Mouse (Mus musculus) E14TG2a.4 (cell line): ENCODE results near the gene Mcts2.

Source experiments
- H3K27me3 ChIP-seq: 2 replicates; pipeline ENCODE4 v1.6.1; 2014; ENCODE audit warnings: low read length, control low read depth; ENCODE audit not compliant: insufficient read depth
- H3K36me3 ChIP-seq: 2 replicates; pipeline ENCODE4 v1.6.1; 2014; ENCODE audit warnings: low read length, control low read depth; ENCODE audit not compliant: insufficient read depth
- H3K4me1 ChIP-seq: replicated peaks from 2 replicates; pipeline ENCODE4 v1.6.1; 2014; ENCODE audit warnings: low read depth, low read length, control low read depth
- H3K4me3 ChIP-seq: replicated peaks from 2 replicates; pipeline ENCODE4 v1.5.1; 2014; ENCODE audit warnings: mild to moderate bottlenecking, low read length
- H3K9me3 ChIP-seq: 2 replicates; pipeline ENCODE4 v1.6.1; 2014; ENCODE audit warnings: low read length, control low read depth
- CTCF ChIP-seq: conservative IDR thresholded peaks from 2 replicates; pipeline ENCODE4 v1.5.1; 2014; ENCODE audit warnings: low read length
- NANOG ChIP-seq: IDR thresholded peaks from 2 replicates; pipeline ENCODE4 v1.6.1; 2014; ENCODE audit warnings: borderline replicate concordance, low read length, mixed read lengths
- POU5F1 ChIP-seq: IDR thresholded peaks from 2 replicates; pipeline ENCODE4 v1.6.1; 2014; ENCODE audit warnings: low read length, borderline replicate concordance

Gene Mcts2

DNA sequence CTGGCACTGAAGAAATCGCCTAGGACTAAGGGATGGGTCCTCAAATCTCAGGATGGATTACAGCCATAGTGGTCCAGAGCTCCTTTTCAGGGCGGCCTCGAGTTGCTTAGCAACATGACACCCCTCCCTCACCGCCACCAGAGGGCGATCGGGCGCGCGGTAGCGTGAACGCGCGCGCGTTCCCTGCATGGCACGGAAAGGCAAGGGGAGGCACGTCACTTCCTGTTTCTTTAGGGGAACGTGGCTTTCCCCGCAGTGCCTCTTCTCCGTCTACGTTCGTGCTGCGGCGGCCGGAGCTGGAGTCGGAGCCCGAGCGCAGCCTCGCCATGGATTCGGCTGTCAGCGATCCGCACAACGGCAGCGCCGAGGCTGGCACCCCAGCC, 17.6 kb upstream of the Mcts2 start, which contains the start of gene H13:
Gene H13 (plus strand): TSS at position 206 of the 383 bp plus-strand sequence.
- Histone ChIP-seq H3K27me3 (no peaks in the 10 kb centered on the region), H3K36me3 (peaks cover 30% of the 10 kb centered on the region), H3K9me3 (no peaks in the 10 kb centered on the region), H3K4me1 (peaks cover 41% of the 10 kb centered on the region), H3K4me3 (peak within 1 kb of the TSS; percentile 99)
- TF ChIP-seq POU5F1 (no peak), CTCF (peak; percentile 43)

- Histone ChIP-seq H3K4me3 (peak overlapping the region; percentile 99), H3K27me3 (no peaks in the 10 kb centered on the region), H3K9me3 (no peaks in the 10 kb centered on the region), H3K4me1 (peaks cover 46% of the 10 kb centered on the region), H3K36me3 (peaks cover 36% of the 10 kb centered on the region)
- TF ChIP-seq CTCF (no peak), NANOG (no peak), POU5F1 (no peak)
These were observed 17.0 kb upstream of the Mcts2 start for GRCm38 (mm10) chr2:152669639-152670484.

DNA sequence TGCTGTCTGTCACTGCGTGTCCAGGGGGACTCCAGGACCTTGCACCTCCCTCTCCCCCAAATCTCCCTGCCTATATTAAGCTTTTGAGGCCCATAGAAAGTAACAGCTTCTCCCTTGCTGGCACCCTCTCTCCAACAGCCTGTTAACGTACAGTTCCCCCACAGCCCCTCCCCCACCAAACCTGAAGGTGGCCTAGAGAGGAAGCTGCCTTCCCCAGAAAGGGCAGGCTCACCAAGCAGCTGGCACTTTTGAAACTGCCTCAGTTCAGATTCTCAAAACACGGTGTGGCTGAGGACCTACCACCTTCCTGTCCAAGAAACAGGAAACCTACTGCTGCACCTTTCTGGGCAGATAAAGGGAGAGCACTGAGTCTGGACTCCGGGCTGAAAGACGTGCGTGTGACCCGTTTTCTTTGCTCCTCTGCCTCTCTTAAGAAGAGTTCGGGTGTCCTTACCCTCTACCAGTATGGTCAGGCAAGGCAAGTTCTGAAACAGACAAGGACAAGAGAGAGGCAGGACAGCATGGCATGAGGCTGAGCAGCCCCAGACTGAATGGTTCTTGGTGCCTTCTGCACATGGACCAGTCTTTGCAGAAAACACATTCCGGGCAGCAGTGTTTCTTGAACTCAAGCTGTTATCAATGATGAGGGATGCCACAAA, 15.7 kb upstream of the Mcts2 start:
- TF ChIP-seq CTCF, result no peak
- TF ChIP-seq NANOG, result no peak
- no peak for TF ChIP-seq POU5F1
- H3K9me3 ChIP-seq, result no peaks in the 10 kb centered on the region
- H3K4me1 ChIP-seq, result peaks cover 51% of the 10 kb centered on the region
- no peaks in the 10 kb centered on the region for H3K27me3 ChIP-seq
- peaks cover 49% of the 10 kb centered on the region for H3K36me3 ChIP-seq
- H3K4me3 ChIP-seq, result peak overlapping the region; percentile 99

- Histone ChIP-seq H3K4me1 (peaks cover 51% of the 10 kb centered on the region), H3K9me3 (no peaks in the 10 kb centered on the region), H3K4me3 (peak overlapping the region; percentile 99; the same call in 1 of the 2 replicates), H3K27me3 (no peaks in the 10 kb centered on the region), H3K36me3 (peaks cover 54% of the 10 kb centered on the region)
- TF ChIP-seq POU5F1, result no peak
- TF ChIP-seq CTCF, result peak; percentile 47; the same call in 1 of the 2 replicates
- peak; percentile 31; the same call in 1 of the 2 replicates for TF ChIP-seq NANOG
These were observed 15.2 kb upstream of the Mcts2 start for GRCm38 (mm10) chr2:152671642-152671999.

DNA sequence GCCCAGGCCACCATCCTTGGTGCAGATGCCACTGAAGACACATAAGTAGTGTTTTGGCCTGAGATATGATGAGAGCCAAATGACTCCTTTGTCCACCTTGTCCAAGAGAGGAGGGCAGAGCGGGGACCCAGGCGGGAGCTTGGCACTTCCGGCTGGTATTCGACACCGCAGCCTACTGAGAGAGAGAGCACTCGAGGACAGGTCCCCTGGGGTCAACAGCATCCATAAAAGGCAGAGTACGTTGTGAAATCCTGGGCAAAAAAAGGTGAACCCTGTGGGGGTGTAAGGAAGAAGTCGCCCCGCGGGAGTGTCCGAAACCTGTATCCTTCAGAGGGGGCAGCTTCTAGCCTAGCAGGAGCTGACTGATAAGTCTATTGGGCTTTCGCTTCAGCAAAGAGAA, 14.7 kb upstream of the Mcts2 start:
- Histone ChIP-seq H3K36me3 (peaks cover 59% of the 10 kb centered on the region), H3K4me1 (peaks cover 54% of the 10 kb centered on the region), H3K27me3 (no peaks in the 10 kb centered on the region), H3K4me3 (0 out of 2 replicates have a peak overlapping the region, but pooled peaks have one; percentile 13), H3K9me3 (no peaks in the 10 kb centered on the region)
- TF ChIP-seq POU5F1, result no peak
- TF ChIP-seq CTCF, result no peak
- no peak for TF ChIP-seq NANOG

DNA sequence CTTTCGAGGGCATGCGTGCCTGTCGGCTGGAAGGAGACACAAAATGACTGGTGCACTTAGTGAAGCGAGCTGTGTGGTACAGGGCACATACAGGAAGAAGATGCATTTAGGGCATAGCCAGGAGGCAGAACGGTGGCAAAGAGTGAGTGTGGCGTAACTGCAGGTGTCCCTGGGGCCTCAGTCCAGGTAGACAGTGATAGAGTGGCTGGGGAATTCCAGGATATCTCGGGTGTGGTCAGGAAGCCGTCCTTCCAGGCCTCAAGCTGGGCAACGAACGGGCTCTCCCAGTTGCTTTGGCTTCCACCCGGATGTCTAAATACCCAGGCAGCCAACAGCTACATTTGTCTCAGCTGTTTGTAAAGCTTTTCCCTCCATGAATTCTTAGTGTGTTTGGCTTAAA, 12.7 kb upstream of the Mcts2 start:
- Histone ChIP-seq H3K4me1 (peaks cover 62% of the 10 kb centered on the region), H3K9me3 (no peaks in the 10 kb centered on the region), H3K36me3 (peaks cover 79% of the 10 kb centered on the region), H3K27me3 (no peaks in the 10 kb centered on the region), H3K4me3 (no peak overlapping the region)
- TF ChIP-seq CTCF, result no peak
- no peak for TF ChIP-seq NANOG
- no peak for TF ChIP-seq POU5F1

- no peak overlapping the region for H3K4me3 ChIP-seq
- no peaks in the 10 kb centered on the region for H3K27me3 ChIP-seq
- peaks cover 91% of the 10 kb centered on the region for H3K36me3 ChIP-seq
- H3K4me1 ChIP-seq, result peaks cover 62% of the 10 kb centered on the region
- no peaks in the 10 kb centered on the region for H3K9me3 ChIP-seq
- no peak for TF ChIP-seq NANOG
- no peak for TF ChIP-seq POU5F1
- TF ChIP-seq CTCF, result no peak
These were observed 11.5 kb upstream of the Mcts2 start for GRCm38 (mm10) chr2:152675252-152675791.

GRCm38 (mm10) chr2:152678302-152678701, 8.5 kb upstream of the Mcts2 start:
- no peaks in the 10 kb centered on the region for H3K27me3 ChIP-seq
- TF ChIP-seq POU5F1, result no peak
- TF ChIP-seq NANOG, result no peak
- peak; percentile 19; the same call in 1 of the 2 replicates for TF ChIP-seq CTCF
- no peak overlapping the region for H3K4me3 ChIP-seq
- H3K4me1 ChIP-seq, result peaks cover 35% of the 10 kb centered on the region
- 0 out of 2 replicates have a peak, but pooled peaks cover under 1% of the 10 kb centered on the region for H3K9me3 ChIP-seq
- H3K36me3 ChIP-seq, result peaks cover 99% of the 10 kb centered on the region
